Mouse (Mus musculus): ENCODE measurements around the gene Misp. TPM values are rescaled to one million over a fixed set of nuclear protein-coding genes. Genes with fewer than 3 reads are reported as not detected.

The Misp gene
- total RNA-seq, 4 experiments from 2014 or later: 0.64 to 0.95 (median 0.70) TPM

DNA sequence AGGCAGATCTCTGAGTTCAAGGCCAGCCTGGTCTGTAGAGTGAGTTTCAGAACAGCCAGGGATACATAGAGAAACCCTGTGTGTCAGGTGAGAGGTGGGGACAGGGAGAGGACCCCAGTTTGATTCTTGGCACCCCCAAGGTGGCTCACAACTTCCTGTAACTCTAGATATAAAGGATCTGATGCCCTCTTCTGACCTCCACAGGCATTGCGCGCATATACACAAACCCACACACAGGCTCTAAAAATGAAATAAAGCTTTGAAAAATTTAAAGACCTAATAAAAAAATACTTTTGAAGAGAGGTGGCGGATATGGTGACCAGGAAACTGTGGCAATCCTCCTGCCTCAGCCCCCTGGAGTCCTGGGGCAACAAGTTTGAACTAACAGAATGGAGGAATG is 24.9 kb upstream of the Misp start:
- no peak for DNase-seq

DNA sequence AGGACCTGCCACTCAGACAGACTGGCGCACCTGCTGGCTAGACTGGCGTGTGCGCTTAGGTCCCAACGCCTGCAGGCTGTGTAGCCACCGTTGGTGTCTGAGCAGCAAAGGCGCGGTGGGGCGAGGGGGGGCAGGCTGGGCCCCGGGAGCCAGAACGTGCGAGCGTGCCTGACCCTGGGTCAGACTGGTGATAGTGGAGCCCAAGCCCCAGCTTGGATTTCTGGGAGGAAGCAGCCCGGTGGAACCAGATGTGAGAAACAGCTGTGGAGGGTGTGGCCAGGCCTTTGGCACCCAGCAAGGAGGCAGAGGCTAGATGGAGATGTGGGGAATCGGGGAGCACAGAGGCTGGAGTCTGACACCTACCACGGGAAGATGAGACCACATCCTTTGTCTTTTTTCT is 23.5 kb upstream of the Misp start:
- no peak for DNase-seq

DNA sequence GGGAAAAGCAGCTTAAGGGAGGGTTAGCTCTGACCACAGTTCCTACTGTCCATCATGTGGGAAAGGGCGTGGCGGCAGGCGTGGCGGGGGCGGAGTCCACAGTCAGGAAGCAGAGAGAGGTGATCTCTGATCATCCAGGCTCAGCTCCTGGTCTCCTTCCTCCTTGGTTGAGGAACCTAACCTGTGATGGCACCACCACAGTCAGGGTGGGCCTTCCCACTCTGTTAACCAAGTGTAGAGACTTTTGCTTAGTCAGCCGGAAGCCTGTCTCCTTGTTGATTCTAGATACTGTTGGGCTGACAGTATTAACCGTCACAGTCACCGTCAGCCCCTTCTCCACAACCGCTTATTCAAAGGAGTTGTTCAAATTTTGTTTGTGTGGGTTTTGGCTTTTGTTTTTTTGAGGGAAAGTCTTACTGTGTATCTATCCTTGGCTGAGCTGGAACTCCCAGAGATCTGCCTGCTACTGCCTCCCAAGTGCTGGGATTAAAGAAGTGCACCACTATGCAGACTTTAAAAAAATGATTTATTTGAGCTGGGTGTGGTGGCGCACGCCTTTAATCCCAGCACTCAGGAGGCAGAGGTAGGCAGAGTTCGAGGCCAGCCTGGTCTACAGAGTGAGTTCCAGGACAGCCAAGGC is 22.4 kb upstream of the Misp start:
- DNase-seq: no peak

DNA sequence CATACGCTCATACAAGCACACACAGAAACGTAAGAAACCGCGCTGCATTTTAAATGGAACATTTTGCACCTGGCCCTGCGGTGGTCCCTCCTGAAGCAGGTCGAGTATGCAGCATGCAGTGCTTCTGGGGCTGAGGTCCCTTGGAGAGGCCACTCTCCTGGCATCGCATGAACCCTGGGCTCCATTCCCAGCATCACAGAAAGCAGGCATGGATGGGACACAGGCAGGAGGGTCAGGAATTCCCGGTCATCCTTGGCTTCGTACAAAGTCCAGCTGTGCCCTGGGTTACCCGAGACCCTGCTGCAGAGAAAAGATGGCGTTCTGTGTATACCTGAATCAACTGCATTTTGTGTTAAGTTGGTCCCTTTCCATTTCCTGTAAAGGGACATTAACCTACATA is 20.3 kb upstream of the Misp start:
- no peak for DNase-seq

DNA sequence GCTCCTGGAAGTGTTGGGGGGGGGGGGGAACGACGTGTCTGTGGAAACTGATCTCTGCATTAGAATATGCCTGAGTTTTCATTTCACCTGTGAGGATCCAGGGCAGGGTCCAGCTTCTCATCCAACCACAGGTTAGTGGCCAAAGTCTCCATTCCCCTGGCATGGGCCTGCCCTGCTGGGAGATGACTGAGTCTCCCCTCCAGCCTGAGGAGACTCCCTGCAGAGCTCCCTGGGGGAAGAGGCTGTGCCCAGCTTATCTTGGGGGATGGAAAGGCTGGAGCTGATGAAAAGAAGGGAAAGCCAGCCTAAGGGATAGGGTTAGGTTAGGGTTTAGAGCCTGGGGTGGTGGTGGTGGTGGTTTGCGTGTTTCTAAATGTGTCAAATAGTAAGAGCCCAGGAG is 19.0 kb upstream of the Misp start:
- no peak for DNase-seq

DNA sequence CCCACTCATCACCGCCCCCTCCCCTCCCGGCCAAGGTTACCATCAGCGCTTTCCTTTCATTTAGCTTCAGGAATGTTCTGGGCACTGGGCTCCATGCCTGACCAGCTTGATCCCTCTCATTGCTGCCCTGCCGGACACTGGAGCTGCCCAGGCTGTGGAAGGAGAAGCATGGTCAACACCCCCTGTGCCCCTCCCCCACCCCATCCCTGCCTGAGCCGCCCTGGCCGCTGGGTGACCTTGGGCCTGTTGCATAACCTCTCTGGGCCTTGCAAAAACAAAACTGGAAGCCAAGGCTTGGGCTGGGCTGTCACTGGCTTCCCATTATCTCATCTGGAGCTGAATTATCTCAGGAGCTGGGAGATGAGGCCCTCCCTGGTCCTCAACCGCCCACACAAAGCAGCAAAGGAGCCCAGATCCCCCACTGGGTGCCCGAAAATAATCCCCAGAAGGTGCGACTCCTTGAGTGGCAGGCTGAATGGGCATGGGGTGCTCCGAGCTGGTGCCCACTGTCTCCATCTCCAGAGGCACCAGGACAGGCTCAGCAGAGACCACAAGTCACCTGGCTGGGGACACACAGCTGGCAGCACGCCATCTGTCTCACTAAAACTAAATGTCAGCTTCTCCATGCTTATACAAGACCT is 18.3 kb upstream of the Misp start:
- DNase-seq: peak; percentile 89

DNA sequence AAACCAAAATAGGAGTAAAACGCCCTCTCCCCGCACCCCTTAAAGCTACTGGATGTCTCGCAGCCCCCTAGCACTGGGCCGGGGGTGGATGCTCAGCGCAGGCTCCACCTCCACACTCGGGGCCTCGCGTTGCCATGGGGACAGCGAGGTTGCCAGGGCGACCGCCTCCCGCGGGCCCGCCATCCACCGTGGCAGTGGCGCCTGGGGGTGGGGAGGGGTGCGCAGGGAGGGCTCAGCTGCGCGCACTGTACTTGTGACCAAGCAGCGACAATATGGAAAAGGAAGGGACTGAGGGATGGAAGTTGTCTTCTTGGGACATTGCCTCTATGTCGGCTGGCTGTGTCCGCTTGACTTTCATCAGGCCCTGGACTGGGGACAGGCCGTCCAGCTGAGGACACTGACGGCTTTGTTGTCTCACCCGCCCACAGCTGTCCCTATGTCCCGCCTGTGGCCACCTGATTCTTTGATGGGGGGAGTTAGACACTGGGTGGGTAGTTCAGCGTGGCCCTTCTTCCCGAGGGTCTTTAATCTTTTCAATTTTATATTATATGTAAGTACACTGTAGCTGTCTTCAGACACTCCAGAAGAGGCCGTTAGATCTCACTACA is 17.0 kb upstream of the Misp start:
- no peak for DNase-seq

DNA sequence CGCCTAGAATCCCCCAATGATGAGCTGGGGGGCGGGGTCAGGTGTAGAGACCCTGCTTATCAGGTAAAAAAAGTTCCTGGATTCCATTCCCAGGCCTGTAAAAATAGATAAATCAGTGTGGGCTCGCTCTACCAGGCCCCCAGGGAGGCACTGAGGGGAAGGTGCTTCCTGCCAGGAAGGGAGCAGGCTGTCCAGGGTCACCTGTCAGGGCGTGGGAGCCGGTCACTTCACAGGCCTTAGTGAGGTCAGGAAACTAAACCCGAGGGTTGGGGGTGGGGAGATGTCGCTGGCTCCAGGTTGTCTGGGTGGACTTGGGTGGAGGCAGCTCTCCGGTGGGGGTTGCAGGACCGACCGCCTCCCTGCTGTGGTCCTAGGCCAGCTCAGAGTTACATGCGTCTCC is 15.2 kb upstream of the Misp start:
- DNase-seq: peak; percentile 55

DNA sequence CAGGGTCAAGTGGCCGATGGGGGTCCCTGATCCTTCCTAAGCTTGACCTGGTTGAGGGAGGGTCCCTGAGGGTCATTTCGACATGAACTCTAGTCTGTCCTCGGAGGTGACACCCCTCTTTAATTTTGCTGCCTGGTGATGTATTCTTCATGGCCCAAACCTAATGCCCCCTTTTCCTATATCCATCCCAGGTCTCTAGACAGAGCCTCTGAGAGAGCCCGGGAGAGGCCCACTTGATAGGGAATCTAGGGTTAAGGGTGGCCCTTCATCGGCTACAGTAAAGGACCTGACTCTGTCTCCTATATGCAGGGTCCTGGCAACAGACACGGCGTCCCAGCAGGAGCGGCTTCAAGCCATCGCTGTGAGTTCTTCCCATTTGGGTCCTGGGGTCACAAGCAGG is 14.5 kb upstream of the Misp start:
- no peak for DNase-seq

DNA sequence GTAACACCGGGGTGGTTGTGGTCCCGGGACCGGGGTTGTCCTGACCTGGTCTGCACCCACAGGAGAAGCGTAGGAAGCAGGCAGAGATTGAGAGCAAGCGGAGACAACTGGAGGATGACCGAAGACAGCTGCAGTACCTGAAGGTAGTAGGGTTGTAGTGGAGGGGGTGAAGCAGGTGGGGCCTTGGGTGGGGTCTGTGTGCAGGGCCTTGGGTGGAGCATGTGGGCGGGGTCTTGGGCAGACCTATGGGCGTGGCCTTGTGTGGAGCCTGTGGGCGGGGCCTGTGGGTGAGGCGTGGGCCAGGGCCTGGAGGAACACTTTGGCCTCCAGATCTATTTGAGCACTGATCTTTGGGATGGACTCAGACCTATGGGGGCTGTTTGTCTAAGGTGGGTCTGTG is 13.8 kb upstream of the Misp start:
- no peak for DNase-seq

DNA sequence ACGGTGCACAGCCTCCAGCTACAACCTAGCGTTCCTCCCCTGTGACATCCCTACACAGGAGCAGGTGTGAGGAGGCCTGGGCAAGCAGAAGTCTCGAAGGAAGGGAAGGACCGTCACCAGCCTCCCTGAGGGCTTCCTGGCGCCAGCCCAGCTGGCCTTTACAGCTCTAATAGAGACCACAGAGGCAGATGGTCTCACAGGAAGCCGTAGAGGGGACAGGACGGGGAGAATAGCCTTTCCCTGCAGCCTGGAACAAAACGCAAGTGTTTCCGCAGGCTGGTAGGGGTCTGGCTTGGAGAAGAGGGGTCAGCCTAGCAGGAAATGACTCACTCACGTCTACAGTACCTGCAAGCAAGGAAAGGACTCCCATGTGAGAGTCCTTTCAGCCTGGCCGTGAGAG is 13.0 kb upstream of the Misp start:
- no peak for DNase-seq

DNA sequence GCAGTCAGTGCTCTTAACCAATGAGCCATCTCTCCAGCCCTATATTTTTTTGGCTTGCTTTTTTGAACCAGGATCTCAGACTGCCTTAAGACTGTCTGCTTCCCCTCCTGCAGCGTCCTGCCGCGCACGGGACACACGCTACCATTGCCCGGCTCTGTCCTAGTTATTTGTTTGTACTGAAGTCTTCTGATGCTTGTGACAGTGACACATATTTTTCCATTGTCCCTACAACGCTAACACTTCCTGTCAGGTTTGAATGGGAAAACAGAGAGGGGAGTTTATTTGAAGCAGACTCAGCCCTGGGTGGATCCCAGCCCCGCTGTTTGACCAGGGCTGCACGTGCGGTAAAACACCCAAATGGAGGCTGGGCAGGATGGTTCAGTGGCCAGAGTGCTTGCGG is 12.1 kb upstream of the Misp start:
- DNase-seq: no peak

DNA sequence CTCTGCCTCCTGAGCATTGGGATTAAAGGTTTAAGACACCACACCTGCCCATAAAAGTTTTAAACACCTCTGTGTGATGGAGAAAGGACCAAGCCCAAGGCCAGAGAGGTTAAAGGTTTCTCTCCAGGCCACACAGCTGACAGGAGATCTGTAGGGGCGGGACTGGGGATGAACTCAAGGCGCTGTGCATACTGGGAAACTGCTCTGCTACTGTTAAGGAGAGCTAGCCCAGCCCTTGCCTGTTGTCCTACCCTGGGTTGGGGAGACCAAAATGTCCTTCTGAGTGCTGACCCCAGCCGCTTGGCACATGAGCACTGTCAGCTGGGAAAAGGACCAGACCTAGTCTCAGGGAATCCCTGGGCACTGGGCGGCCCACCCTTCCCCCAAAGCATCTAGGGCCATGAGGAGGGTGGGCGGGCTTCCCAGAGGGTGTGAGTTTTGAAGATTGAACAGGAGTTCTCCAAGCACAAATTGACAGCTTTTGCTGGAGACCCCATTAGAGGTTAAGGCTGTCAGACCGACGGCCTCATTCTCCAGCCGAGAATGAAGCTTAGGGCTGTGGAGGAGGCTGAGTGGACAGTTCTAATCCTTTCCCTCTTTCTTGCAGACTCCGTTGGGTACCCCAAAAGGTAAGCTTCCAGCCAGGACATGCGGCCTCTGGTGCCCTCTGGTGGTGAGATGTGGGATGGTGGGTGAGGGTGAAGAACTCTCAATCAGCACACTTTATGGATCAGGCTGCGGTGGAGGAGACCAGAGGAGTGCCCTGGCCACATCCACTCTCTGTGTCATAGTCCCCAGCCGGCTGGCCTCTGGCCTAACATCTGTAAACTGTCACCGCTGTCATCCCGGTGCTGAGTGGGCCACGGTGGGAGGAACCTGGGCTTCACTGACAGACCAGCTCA is 8.8 kb upstream of the Misp start:
- peak; percentile 71 for DNase-seq

DNA sequence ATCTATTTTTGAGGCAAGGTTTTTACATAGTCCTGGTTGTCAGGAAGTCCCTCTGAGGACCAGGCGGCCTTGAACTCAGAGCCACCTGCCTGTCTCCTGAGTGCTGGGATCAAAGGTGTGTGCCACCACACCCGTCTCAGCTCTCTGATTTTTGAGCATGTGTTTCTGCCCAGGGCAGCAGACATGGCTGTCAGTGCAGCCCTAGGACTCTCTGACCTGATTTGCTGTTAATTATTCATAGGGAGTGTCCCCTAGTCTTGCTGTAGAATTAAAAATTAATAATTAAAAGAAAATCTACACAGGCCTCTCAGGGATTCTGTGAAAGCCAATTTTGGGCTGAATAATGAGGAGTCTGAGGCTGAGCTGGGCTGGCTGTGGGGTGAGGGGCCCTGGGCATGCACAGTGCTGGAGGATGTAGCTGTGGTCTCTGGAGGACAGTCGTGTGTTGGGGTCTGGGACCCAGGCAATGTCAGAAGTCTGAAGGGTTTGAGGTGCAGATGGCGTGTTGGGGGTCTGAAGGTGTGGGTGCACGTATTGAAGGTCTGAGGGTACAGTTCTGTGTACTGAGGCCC is 6.4 kb upstream of the Misp start:
- DNase-seq: no peak

DNA sequence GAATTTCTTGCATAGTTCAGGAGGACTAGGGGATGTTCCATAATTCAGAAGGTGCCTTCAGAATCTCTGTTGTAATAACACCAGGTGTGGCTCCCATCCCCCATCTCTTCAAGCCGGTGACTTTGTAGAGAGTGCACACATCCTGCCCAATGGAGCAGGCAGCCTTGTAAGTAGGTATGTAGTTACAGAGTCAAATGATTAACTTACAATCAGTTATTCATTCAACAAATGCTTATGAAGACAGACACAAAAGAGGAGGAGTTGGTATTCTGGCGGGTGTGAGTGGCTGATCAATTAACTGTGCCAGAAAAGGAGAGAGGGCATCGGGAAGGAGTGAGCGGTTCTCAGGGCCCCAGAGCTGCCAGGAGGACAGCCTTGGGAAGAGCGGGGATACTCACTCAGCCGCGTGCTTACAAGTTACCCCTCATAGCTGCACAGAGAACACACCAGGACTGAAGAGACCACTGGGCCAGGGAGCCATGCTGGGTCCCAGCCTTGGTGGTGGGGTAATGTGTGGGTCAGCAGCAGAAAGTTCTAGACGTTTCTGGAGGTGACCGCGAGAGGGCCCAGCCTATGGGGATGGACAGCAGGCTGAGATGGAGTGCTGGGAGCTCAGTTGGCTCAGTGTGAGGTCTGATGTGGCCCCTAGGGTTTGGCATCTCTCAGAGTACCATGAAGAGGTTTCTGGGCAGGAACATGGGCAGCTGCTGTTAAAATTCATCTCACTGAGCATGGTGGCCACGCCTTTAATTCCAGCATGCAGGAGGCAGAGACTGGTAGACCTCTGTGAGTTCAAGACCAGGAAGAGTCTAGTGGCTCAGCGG is 4.9 kb upstream of the Misp start:
- DNase-seq: no peak

DNA sequence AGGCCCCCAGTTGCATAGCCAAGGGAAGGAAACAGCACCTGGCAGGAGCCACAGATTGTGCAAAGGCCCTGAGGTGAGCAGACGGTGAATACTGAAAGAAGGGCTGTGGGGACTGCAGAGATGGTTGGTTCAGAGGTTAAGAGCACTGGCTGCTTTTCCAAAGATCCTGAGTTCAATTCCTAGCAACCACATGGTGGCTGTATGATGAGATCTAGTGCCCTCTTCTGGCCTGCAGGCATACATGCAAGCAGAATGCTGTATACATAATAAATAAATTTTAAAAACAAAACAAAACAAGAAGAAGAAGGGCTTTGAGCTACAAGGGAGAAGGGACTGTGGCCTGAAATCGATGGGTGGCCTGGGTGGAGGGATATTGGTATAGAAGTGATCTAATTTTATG is 3.7 kb upstream of the Misp start:
- DNase-seq: no peak

DNA sequence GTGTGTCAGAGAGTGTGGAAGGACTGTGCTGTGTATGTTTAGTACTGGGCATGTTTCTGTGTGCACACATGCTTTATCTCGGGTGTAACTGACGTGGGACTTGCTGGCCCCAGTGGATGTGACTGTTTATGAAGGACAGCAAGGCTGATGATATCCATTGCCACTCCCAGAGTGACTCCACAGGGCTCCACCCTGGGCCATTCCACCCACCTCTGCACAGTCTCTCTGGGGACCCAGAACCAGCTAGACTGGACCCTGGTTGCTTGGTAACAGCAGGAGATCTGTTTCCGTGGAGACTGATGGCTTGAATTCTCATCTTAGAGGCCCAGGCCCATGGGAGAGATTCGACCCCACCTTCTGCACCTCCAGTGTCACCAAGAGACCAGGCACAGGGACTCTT is 2.6 kb upstream of the Misp start:
- no peak for DNase-seq

DNA sequence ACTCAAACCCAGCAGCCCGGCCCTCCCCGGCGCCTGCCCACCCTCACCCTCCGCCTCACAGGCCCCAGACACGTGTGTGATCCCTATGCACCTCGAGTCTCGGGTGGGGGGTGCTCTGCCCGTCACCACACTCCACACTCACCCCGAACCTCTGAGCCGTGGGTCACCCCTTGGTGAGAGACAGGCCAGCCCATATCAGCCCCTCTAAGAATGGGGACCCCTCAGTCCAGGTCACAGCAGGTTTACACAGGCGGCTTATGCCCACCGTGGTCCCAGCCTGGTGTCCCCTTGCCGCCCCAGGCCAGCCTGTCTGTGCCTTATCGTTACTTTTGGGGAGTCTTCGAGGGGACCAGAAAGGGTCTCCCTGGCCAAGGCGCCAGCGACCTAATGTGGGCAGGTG is 1.2 kb upstream of the Misp start:
- no peak for DNase-seq

DNA sequence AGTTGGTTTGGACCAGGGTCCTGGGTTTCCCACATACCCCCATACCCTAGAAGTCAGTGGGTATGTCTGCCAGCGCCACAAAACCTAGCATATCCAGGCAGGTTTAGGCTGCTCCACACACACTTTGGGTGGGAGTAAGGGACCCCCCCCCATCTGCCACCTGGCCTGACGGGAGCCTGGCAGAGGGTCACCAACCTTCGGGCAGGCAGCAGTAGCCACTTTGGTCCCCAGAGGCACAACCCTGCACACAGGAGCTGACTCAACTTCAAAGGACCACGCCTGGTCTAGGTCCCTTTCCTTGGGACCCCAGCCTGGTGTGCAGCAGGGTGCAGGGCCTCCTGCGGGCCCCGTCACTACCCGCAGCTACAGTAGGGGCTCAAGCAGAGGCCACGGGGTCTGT is 512 bp upstream of the Misp start:
- no peak for DNase-seq

DNA sequence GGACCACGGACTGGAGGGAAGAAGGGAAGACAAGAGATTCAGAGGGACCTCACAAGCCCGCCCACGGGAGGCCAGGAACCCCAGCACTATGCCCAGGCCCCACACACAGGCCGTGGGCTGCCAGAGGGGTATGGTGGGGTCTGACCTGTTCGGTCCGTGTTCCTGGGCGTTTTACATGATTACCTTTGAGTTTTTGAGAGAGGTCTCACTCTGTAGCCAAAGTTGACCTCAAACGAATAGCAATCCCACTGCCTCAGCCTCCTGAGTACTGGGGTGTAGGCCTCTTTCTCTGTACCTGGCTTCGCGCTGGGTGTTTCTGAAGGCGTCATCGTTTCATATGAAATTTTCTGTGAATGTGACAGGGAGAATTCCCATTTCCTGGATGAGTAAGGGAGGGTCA is 942 bp downstream of the Misp start:
- DNase-seq: no peak

DNA sequence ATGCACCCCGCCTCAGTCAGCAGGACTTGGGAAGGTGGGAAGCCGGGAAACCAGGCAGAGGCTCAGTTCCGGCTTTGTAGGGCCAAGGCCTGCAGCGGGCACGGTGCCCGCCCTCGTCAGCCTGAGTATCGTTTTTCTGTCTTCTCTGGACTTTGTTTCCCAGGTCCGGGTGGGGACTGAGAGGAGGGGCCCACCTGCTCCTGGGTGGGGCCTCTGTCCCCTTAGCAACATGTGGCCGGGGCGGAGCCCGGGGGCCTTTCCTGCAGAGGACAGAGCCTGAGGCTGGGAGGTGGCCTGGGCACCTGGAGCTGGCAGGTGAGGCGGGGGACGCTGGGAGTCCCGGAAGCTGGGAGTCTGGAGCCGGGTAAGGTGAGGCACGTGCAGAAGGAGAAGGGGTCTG is 1.6 kb downstream of the Misp start:
- DNase-seq: no peak

DNA sequence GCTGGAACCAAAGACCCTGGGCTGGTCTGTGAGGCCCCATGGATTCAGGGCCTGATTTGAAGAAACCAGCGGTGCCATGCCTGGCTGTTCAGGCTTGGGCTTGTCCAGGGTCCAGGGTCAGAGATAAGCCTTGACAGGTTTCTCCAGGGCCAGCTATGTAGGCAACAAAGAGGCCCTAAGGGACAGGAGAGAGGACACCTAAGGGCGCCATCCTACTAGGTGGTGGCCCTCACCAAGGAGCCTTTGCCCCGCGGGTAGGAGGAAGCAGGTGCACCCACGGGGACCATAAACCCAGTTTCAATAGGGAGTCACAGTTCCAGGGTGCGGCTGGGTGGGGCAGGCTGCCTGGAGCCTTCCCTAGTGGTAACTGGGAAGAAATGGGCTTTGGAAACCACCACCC is 2.2 kb downstream of the Misp start:
- no peak for DNase-seq

All from adrenal gland, adult 8-10 months (tissue).